Mouse (Mus musculus) heart, embryonic 16.5 days (tissue): ENCODE results near the gene St8sia1. TPM values are rescaled to one million over a fixed set of nuclear protein-coding genes. Genes with fewer than 3 reads are reported as not detected.
A peak's percentile ranks its signal among the peaks of the same experiment; 100 is the strongest.

Experiments
- ATAC-seq: fragments of 200-750 bp; cut with Nextera tagmentation; replicated peaks from 2 replicates; pipeline ENCODE4 v1.8.0; 2017; ENCODE audit warnings: moderate number of reproducible peaks; ENCODE audit not compliant: insufficient read depth, low FRiP score; ENCODE audit errors: extremely low read depth
- H3K27ac ChIP-seq: fragments of 300-500 bp; sonication (generic); 2 replicates; pipeline ENCODE4 v1.5.1; 2014; ENCODE audit warnings: mild to moderate bottlenecking, low read length, control low read depth, moderate library complexity
- H3K27me3 ChIP-seq: fragments of 300-500 bp; sonication (generic); 2 replicates; pipeline ENCODE4 v1.6.1; 2014; ENCODE audit warnings: low read length, mixed read lengths; ENCODE audit not compliant: control insufficient read depth, insufficient read depth
- H3K36me3 ChIP-seq: fragments of 300-500 bp; sonication (generic); 2 replicates; pipeline ENCODE4 v1.6.1; 2014; ENCODE audit not compliant: control insufficient read depth, insufficient read depth
- H3K4me1 ChIP-seq: fragments of 300-500 bp; sonication (generic); 2 replicates; pipeline ENCODE4 v1.6.1; 2014; ENCODE audit warnings: low read length, mixed read lengths; ENCODE audit not compliant: control insufficient read depth, insufficient read depth
- H3K4me2 ChIP-seq: fragments of 300-500 bp; sonication (generic); 2 replicates; pipeline ENCODE4 v1.6.1; 2014; ENCODE audit warnings: low read depth, mild to moderate bottlenecking, control low read depth, low read length
- H3K4me3 ChIP-seq: fragments of 300-500 bp; sonication (generic); 2 replicates; pipeline ENCODE4 v1.5.1; 2014; ENCODE audit warnings: mild to moderate bottlenecking, control low read depth, low read length
- H3K9ac ChIP-seq: fragments of 300-500 bp; sonication (generic); 2 replicates; pipeline ENCODE4 v1.6.1; 2014; ENCODE audit warnings: low read length, control low read depth
- H3K9me3 ChIP-seq: fragments of 300-500 bp; sonication (generic); replicated peaks from 2 replicates; pipeline ENCODE4 v1.6.1; 2016; ENCODE audit warnings: low read length; ENCODE audit not compliant: control insufficient read depth
- WGBS: fragments of 180-500 bp; shearing (Covaris S2); extraction: QIAGEN DNeasy Blood & Tissue Kit; methylation state at CpG from one replicate; pipeline ENCODE4 v1.1.7; 2014; 5-methylcytosine and 5-hydroxymethylcytosine counted together
- polyA plus RNA-seq: library from polyadenylated mRNA; unstranded; fragments of >200 nt; fragmentation: Nextera tagmentation; extraction: Ambion mirVana; gene quantifications from 2 replicates; pipeline ENCODE4 v1.2.1, GENCODE M21; 2015

St8sia1 gene
- polyA plus RNA-seq, 1 experiment from 2014 or later = 2.0 TPM

GRCm38 (mm10) chr6:142823008-142823787 lies 141.1 kb downstream of the St8sia1 start:
- Histone ChIP-seq H3K9ac (no peak overlapping the region), H3K27ac (no peak overlapping the region), H3K9me3 (no peaks in the 10 kb centered on the region), H3K36me3 (no peaks in the 10 kb centered on the region), H3K4me3 (no peak overlapping the region), H3K4me1 (no peaks in the 10 kb centered on the region), H3K27me3 (no peaks in the 10 kb centered on the region), H3K4me2 (no peak overlapping the region)
- WGBS = 64% methylated on average over 5 of the region's 5 CpGs
- no peak for ATAC-seq

- Histone ChIP-seq H3K4me3 (no peak overlapping the region), H3K36me3 (no peaks in the 10 kb centered on the region), H3K9me3 (no peaks in the 10 kb centered on the region), H3K4me2 (no peak overlapping the region), H3K4me1 (no peaks in the 10 kb centered on the region), H3K27ac (no peak overlapping the region), H3K9ac (no peak overlapping the region), H3K27me3 (no peaks in the 10 kb centered on the region)
- 91% methylated on average over 10 of the region's 10 CpGs for WGBS
- ATAC-seq = no peak
Measured at GRCm38 (mm10) chr6:142818306-142818705, 145.9 kb downstream of the St8sia1 start.

GRCm38 (mm10) chr6:142815513-142815912 lies 148.7 kb downstream of the St8sia1 start:
- WGBS = 56% methylated on average over 3 of the region's 3 CpGs
- Histone ChIP-seq H3K9me3 (no peaks in the 10 kb centered on the region), H3K36me3 (no peaks in the 10 kb centered on the region), H3K9ac (no peak overlapping the region), H3K4me1 (no peaks in the 10 kb centered on the region), H3K4me2 (no peak overlapping the region), H3K27ac (no peak overlapping the region), H3K4me3 (no peak overlapping the region), H3K27me3 (no peaks in the 10 kb centered on the region)
- ATAC-seq = no peak

DNA sequence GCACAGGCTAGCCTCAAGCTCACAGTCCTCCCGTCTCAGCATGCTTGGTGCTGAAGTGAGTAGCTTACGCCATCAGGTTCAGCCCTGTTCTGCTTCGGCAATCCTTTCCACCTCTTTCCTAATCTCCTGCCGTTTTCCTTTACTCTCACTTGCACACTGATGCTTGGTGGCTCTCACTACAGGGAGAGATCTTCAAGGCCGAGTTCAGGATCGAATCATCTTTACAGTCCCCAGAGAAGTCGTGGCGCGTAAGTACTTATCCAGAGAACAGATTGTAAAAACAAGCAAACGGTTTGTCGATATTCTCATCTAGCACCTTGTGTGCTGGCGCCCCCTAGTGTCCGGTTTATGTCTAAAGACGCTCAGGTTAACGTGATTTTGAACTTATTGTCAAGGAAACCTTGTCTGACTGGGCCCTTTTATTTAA lies 149.7 kb downstream of the St8sia1 start:
- Histone ChIP-seq H3K27me3 (no peaks in the 10 kb centered on the region), H3K4me2 (peak overlapping the region; percentile 73), H3K9me3 (no peaks in the 10 kb centered on the region), H3K4me3 (peak overlapping the region; percentile 49), H3K4me1 (no peaks in the 10 kb centered on the region; the same call in 1 of the 2 replicates), H3K27ac (no peak overlapping the region), H3K36me3 (no peaks in the 10 kb centered on the region), H3K9ac (peak overlapping the region; percentile 58)
- ATAC-seq = no peak
- WGBS = 3% methylated on average over 15 of the region's 15 CpGs

GRCm38 (mm10) chr6:142814011-142814410 lies 150.2 kb downstream of the St8sia1 start:
- Histone ChIP-seq H3K4me2 (peak overlapping the region; percentile 73), H3K36me3 (no peaks in the 10 kb centered on the region), H3K4me1 (no peaks in the 10 kb centered on the region; the same call in 1 of the 2 replicates), H3K4me3 (peak overlapping the region; percentile 49), H3K9ac (no peak overlapping the region), H3K9me3 (no peaks in the 10 kb centered on the region), H3K27me3 (no peaks in the 10 kb centered on the region), H3K27ac (no peak overlapping the region)
- whole genome bisulfite sequencing = 55% methylated on average over 10 of the region's 10 CpGs
- no peak for ATAC-seq

GRCm38 (mm10) chr6:142812969-142813368 lies 151.3 kb downstream of the St8sia1 start:
- ATAC-seq = no peak
- Histone ChIP-seq H3K27ac (no peak overlapping the region), H3K36me3 (no peaks in the 10 kb centered on the region), H3K27me3 (no peaks in the 10 kb centered on the region), H3K4me1 (no peaks in the 10 kb centered on the region; the same call in 1 of the 2 replicates), H3K9me3 (no peaks in the 10 kb centered on the region), H3K4me2 (no peak overlapping the region), H3K4me3 (no peak overlapping the region), H3K9ac (no peak overlapping the region)
- WGBS = 79% methylated on average over 5 of the region's 5 CpGs

DNA sequence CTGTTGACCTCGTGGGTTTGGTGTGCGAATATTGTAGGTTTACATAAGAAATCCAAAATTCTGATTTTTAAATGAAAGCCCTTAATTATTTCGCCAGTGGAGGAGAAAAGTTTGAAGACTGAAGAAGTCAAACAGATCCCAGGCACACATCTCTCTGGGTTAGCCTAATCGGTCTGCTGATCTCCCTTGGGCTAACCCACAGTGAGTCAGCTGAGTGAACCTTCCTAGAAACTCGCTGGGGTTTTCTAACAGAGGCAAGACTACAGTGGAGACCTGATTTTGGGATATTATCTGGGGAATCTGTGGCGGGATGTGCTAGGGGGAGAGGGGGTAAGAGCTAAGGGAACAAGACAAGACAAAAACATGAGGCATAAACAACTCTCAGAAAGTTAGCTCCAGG lies 154.0 kb downstream of the St8sia1 start:
- 60% methylated on average over 6 of the region's 6 CpGs for WGBS
- Histone ChIP-seq H3K36me3 (no peaks in the 10 kb centered on the region), H3K4me1 (no peaks in the 10 kb centered on the region; the same call in 1 of the 2 replicates), H3K27ac (no peak overlapping the region), H3K4me2 (no peak overlapping the region), H3K9ac (no peak overlapping the region), H3K4me3 (no peak overlapping the region), H3K27me3 (no peaks in the 10 kb centered on the region), H3K9me3 (no peaks in the 10 kb centered on the region)
- ATAC-seq = no peak

- no peak overlapping the region for H3K4me2 ChIP-seq
- no peaks in the 10 kb centered on the region; the same call in 1 of the 2 replicates for H3K4me1 ChIP-seq
- no peaks in the 10 kb centered on the region for H3K9me3 ChIP-seq
- WGBS = 34% methylated on average over 6 of the region's 6 CpGs
- H3K27ac ChIP-seq = no peak overlapping the region
- H3K4me3 ChIP-seq = no peak overlapping the region
- no peaks in the 10 kb centered on the region for H3K36me3 ChIP-seq
- H3K9ac ChIP-seq = no peak overlapping the region
- H3K27me3 ChIP-seq = no peaks in the 10 kb centered on the region
- 0 out of 2 replicates have a peak, but pooled peaks have one; percentile 28 for ATAC-seq
Measured at GRCm38 (mm10) chr6:142809373-142810098, 154.7 kb downstream of the St8sia1 start.

DNA sequence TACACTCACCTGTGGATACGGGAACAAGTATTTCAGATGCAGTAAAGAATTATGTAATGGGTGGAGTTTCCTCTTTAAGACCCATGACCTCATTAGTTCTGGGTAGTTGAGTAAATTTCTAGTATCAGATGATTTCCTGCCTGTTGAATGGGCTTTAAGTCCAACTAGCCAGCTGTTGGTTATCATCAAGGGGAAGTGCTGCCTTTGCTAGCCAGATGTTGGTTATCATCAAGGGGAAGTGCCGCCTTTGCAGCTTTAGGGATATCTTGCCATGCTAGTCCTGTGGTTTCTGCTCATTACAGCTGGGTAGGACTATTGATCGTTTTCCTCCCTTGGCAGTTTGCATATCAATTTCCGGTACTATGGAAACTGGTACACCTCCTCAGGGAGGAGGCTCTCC lies 157.9 kb downstream of the St8sia1 start:
- no peak for ATAC-seq
- no peaks in the 10 kb centered on the region; the same call in 1 of the 2 replicates for H3K4me1 ChIP-seq
- no peak overlapping the region for H3K27ac ChIP-seq
- 64% methylated on average over 4 of the region's 4 CpGs for WGBS
- H3K4me2 ChIP-seq = no peak overlapping the region
- H3K27me3 ChIP-seq = no peaks in the 10 kb centered on the region
- H3K4me3 ChIP-seq = no peak overlapping the region
- H3K9ac ChIP-seq = no peak overlapping the region
- no peaks in the 10 kb centered on the region for H3K36me3 ChIP-seq
- H3K9me3 ChIP-seq = no peaks in the 10 kb centered on the region
